Mouse (Mus musculus) lung, adult 2 months (tissue): ENCODE results near the gene Gstz1.

ENCODE experiments used
- CTCF ChIP-seq: fragments of 200-500 bp; IDR thresholded peaks from 2 replicates; pipeline ENCODE4 v1.5.1; 2011; ENCODE audit warnings: mild to moderate bottlenecking, low read length, control low read depth; ENCODE audit not compliant: insufficient read depth
- POLR2A ChIP-seq: fragments of 200-500 bp; IDR thresholded peaks from 2 replicates; pipeline ENCODE4 v1.6.1; 2011; ENCODE audit warnings: low read depth, mild to moderate bottlenecking, control low read depth, low read length, borderline replicate concordance; ENCODE audit errors: extremely low read depth

- no peak for TF ChIP-seq CTCF
- no peak for TF ChIP-seq POLR2A
Measured at GRCm38 (mm10) chr12:87199973-87200586, 53.1 kb downstream of the Gstz1 start, which contains the start of gene Tmed8.
